Mouse (Mus musculus) neural tube, embryonic 13.5 days (tissue): ENCODE measurements around the gene Sugct. TPM values are rescaled to one million over a fixed set of nuclear protein-coding genes. Genes with fewer than 3 reads are reported as not detected.

Experiments used
- ATAC-seq: fragments of 200-750 bp; cut with Nextera tagmentation; 2 replicates; pipeline ENCODE4 v1.8.0; 2017; ENCODE audit warnings: low read depth, mild to moderate bottlenecking, moderate TSS enrichment, moderate library complexity
- H3K27ac ChIP-seq: fragments of 300-500 bp; sonication (generic); replicated peaks from 2 replicates; pipeline ENCODE4 v1.5.1; 2015; ENCODE audit warnings: moderate library complexity, mild to moderate bottlenecking, inconsistent platforms
- H3K27me3 ChIP-seq: fragments of 300-500 bp; sonication (generic); 2 replicates; pipeline ENCODE4 v1.6.1; 2015; ENCODE audit warnings: mild to moderate bottlenecking, inconsistent platforms
- H3K36me3 ChIP-seq: fragments of 300-500 bp; sonication (generic); 2 replicates; pipeline ENCODE4 v1.6.1; 2015; ENCODE audit warnings: mild to moderate bottlenecking, inconsistent platforms
- H3K4me1 ChIP-seq: fragments of 300-500 bp; sonication (generic); replicated peaks from 2 replicates; pipeline ENCODE4 v1.6.1; 2015; ENCODE audit warnings: inconsistent platforms
- H3K4me2 ChIP-seq: fragments of 300-500 bp; sonication (generic); 2 replicates; pipeline ENCODE4 v1.6.1; 2015; ENCODE audit warnings: inconsistent platforms, mild to moderate bottlenecking, moderate library complexity
- H3K4me3 ChIP-seq: fragments of 300-500 bp; sonication (generic); 2 replicates; pipeline ENCODE4 v1.5.1; 2015; ENCODE audit warnings: mild to moderate bottlenecking, inconsistent platforms
- H3K9ac ChIP-seq: fragments of 300-500 bp; sonication (generic); 2 replicates; pipeline ENCODE4 v1.6.1; 2015; ENCODE audit warnings: moderate library complexity, mild to moderate bottlenecking, inconsistent platforms
- H3K9me3 ChIP-seq: fragments of 300-500 bp; sonication (generic); 2 replicates; pipeline ENCODE4 v1.6.1; 2016; ENCODE audit warnings: inconsistent platforms
- WGBS: fragments of 180-500 bp; shearing (Covaris S2); methylation state at CpG from one replicate; pipeline ENCODE4 v1.1.7; 2015; 5-methylcytosine and 5-hydroxymethylcytosine counted together
- polyA plus RNA-seq: library from polyadenylated mRNA; unstranded; fragments of >200 nt; fragmentation: Nextera tagmentation; extraction: Ambion mirVana; gene quantifications from 2 replicates; pipeline ENCODE4 v1.2.1, GENCODE M21; 2015

Sugct gene
- polyA plus RNA-seq, 1 experiment from 2014 or later = 3.2 TPM

DNA sequence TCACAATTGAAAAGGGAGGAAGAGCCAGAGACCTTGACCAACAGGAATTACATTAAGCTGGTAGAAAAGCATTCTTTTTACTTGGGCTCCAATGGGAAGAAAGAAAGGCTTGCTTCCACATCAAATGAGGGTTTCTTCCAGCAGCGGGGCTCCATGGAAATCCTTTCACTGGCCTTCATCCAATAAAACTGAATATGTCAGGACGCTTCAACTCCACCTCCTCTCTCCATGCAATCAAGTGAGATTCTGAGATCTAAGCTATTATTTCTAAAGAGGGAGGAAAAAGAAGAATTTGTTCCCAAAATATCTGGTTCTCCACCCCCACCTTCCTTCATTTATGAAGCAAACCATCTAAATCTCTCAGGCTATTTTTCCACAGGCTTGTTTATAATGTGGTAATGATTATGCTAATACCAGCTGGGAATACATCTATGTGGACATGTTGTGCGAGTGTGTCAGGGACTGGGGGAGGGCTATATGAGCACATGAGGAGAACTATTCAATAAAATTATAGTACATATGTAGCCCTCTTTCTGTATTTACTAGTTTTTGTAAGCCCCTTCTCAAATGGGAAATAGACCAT, 505.1 kb downstream of the Sugct start:
- WGBS = 74% methylated on average over 3 of the region's 3 CpGs
- no peaks in the 10 kb centered on the region for H3K4me1 ChIP-seq
- no peak overlapping the region for H3K4me2 ChIP-seq
- no peak overlapping the region for H3K27ac ChIP-seq
- no peak overlapping the region for H3K9ac ChIP-seq
- H3K36me3 ChIP-seq = no peaks in the 10 kb centered on the region
- ATAC-seq = no peak
- no peak overlapping the region for H3K4me3 ChIP-seq
- no peaks in the 10 kb centered on the region for H3K27me3 ChIP-seq
- no peaks in the 10 kb centered on the region for H3K9me3 ChIP-seq

DNA sequence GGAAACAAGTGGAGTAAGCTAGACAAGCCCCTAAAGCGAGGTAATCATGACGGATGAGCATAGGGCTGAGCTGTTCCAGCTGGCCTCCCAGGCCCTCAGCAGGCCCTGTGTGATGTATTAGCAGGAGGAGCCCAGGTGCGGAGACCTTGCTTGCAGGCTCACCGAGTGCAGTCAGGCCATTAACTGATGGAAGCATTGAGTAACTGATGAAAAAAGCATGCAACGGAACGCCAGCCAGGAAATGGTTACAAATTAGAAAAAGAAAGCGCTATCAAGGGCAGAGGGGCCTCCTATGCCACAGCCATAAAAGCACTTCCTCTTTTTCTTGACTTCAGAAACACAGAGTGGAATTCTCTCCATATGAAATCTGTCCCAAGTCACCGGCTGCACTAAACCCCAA, 510.1 kb downstream of the Sugct start:
- no peak for ATAC-seq
- H3K36me3 ChIP-seq = no peaks in the 10 kb centered on the region

DNA sequence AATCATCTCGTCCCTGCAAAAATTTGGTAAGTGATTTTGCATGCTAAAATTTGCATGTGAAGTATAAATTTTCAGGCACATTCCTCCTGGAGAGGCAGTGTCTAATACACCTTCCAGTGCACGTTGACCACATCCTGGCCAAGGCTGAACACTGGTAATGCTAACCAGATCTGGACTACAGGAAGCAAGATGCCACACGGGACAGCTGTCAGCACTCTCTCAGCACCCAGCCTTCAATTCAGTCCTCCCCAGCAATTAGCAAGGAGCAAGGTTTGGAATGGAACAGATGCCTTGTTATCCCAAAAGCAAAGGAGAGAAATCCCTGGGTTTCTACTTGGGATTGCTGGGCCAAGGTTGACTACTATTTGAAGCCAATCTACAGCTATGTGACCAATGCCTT, 529.4 kb downstream of the Sugct start:
- WGBS = 78% methylated on average over 3 of the region's 3 CpGs
- Histone ChIP-seq H3K27ac (no peak overlapping the region), H3K9me3 (no peaks in the 10 kb centered on the region), H3K4me1 (no peaks in the 10 kb centered on the region), H3K4me3 (no peak overlapping the region), H3K4me2 (no peak overlapping the region), H3K9ac (no peak overlapping the region), H3K36me3 (no peaks in the 10 kb centered on the region), H3K27me3 (no peaks in the 10 kb centered on the region)
- no peak for ATAC-seq

More for the DNA sequence above, 510.1 kb downstream of the Sugct start:
- Histone ChIP-seq H3K4me2 (no peak overlapping the region), H3K4me3 (no peak overlapping the region), H3K4me1 (no peaks in the 10 kb centered on the region), H3K27ac (no peak overlapping the region), H3K9me3 (no peaks in the 10 kb centered on the region), H3K9ac (no peak overlapping the region), H3K27me3 (no peaks in the 10 kb centered on the region)
- 49% methylated on average over 8 of the region's 8 CpGs for WGBS

DNA sequence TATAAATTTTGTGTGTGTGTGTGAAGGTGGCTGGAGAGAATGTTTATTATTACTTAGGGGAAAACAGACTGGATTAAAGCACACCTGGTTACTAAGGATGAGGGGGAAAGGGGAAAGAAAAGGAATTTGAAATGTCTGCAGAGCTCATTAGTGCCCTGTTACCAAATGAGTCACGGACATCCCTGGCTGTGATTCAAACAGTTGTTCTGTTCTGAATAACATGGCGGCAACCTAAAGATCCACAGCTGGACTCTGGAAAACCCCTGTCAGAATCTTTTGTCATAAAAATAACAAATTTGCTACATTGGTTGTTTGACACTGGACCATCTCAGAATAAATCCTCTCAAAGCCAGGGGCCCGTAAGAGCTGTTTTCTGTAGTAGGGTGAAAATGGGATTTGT, 530.6 kb downstream of the Sugct start:
- no peaks in the 10 kb centered on the region for H3K27me3 ChIP-seq
- 83% methylated on average over 3 of the region's 3 CpGs for WGBS
- no peak overlapping the region for H3K9ac ChIP-seq
- no peaks in the 10 kb centered on the region for H3K4me1 ChIP-seq
- no peaks in the 10 kb centered on the region for H3K9me3 ChIP-seq
- no peaks in the 10 kb centered on the region for H3K36me3 ChIP-seq
- no peak for ATAC-seq
- H3K27ac ChIP-seq = no peak overlapping the region
- no peak overlapping the region for H3K4me2 ChIP-seq
- H3K4me3 ChIP-seq = no peak overlapping the region

DNA sequence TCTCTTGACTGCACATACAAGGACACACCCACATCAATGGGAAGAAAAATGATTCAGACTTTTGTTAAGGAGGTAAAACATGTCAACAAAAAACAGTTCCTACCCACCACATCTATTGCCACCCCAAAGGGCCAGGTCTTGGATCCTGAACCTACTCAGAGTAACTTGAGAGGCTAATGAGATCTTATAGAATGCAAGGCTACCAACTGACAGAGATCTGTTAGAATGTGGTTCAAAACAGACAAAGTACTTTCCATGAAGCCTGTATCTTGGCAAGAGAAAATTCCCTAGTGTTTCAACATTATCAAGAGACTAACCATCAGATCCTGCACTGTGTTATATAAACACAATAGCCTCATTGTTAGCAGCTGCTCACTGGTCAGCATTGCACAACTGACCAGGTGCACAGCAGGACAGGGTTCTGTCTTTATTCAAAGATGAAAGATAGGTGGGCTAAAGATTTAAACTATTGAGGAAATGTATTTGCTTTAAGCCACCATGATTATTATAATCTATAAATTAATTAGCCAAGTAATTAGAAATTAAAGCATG, 548.8 kb downstream of the Sugct start:
- Histone ChIP-seq H3K4me2 (no peak overlapping the region), H3K27ac (no peak overlapping the region), H3K9me3 (no peaks in the 10 kb centered on the region), H3K9ac (no peak overlapping the region), H3K27me3 (no peaks in the 10 kb centered on the region), H3K4me1 (no peaks in the 10 kb centered on the region), H3K36me3 (no peaks in the 10 kb centered on the region), H3K4me3 (no peak overlapping the region)
- no peak for ATAC-seq

DNA sequence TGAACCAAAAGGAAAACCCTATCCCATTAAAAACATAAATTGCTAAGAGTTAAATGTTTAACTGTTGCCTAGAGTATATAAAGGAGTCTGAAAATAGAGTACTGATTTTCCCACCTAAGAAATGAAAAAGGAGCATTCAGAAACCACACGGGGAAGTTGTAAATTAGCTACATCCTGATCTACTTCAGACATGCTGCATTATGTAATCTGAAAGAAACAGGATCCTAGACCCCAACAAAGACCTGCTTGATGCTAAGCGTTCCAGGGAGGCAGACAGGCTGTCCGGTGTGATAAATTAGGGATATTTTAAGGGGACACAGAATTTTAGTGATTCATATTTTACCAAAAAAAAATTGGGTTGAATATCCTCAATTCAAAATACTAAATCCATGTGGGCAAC, 579.3 kb downstream of the Sugct start:
- Histone ChIP-seq H3K9me3 (no peaks in the 10 kb centered on the region), H3K4me1 (no peaks in the 10 kb centered on the region), H3K9ac (no peak overlapping the region), H3K4me3 (no peak overlapping the region), H3K36me3 (no peaks in the 10 kb centered on the region), H3K27me3 (no peaks in the 10 kb centered on the region), H3K4me2 (no peak overlapping the region), H3K27ac (no peak overlapping the region)
- 47% methylated on average over 3 of the region's 3 CpGs for WGBS
- no peak for ATAC-seq

DNA sequence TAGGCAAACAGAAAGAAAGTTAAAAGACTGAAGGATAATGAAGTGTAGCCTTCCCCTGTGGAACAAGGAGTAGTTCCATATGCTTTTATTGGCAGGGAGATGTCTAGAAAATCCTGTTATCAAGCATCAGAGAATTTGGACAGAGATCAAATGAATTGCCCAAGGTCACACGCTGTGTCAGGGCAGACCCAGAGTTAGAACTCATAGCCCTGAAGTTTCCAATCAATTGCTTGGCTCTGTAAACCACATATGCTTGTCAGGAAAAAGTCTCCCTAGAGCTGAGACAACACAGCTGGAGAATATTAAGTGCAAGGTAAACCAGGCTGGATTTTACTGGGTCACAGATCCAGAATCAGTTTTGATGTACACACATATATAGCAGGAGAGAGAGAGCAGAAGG, 593.0 kb downstream of the Sugct start:
- WGBS = 95% methylated on average over 1 of the region's 1 CpGs
- no peak overlapping the region for H3K27ac ChIP-seq
- H3K36me3 ChIP-seq = no peaks in the 10 kb centered on the region
- H3K9me3 ChIP-seq = no peaks in the 10 kb centered on the region
- no peaks in the 10 kb centered on the region for H3K27me3 ChIP-seq
- no peak overlapping the region for H3K4me3 ChIP-seq
- ATAC-seq = no peak
- no peaks in the 10 kb centered on the region for H3K4me1 ChIP-seq
- H3K4me2 ChIP-seq = no peak overlapping the region
- no peak overlapping the region for H3K9ac ChIP-seq

DNA sequence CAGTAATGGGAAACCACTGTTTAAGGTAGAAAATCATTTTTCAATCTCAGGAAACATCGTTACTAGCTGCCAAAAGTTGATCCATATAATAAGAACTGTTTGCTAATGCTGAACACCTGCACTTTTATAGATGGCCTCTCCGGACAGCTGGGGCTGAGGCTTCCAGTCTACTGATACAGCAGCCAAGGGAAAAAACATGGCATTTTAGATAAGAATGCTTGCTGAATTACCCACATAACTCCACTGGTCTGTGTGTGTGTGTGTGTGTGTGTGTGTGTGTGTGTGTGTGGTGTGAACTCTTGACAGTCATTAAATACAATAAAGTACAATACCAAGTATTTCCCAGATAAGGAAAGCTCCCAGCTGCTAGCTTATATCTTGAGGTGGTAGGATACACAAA, 608.8 kb downstream of the Sugct start:
- H3K9ac ChIP-seq = no peak overlapping the region
- H3K27ac ChIP-seq = no peak overlapping the region
- 71% methylated on average over 2 of the region's 2 CpGs for WGBS
- H3K27me3 ChIP-seq = no peaks in the 10 kb centered on the region
- H3K36me3 ChIP-seq = no peaks in the 10 kb centered on the region
- ATAC-seq = no peak
- H3K4me3 ChIP-seq = no peak overlapping the region
- no peak overlapping the region for H3K4me2 ChIP-seq
- no peaks in the 10 kb centered on the region for H3K4me1 ChIP-seq
- no peaks in the 10 kb centered on the region for H3K9me3 ChIP-seq

DNA sequence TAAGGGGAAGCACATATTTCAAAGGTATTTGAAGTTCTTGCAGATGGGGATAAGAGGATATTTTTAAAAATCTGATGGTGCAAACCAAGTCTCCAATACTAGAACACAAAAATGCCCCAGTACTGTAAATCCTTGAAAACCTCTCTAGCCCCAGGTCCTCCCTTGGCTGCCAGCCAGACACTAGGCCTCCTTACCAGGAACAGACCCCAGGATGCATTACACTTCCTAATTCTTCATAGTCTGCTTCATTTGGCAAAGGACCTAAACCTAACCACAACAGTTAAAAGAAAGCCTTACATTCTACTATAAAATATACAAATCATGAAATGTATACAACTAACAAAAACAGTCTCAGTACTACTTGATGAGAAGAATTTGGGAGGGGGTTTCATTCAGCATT, 609.2 kb downstream of the Sugct start:
- no peaks in the 10 kb centered on the region for H3K27me3 ChIP-seq
- H3K4me2 ChIP-seq = no peak overlapping the region
- H3K36me3 ChIP-seq = no peaks in the 10 kb centered on the region
- H3K4me3 ChIP-seq = no peak overlapping the region
- no peak overlapping the region for H3K9ac ChIP-seq
- no peaks in the 10 kb centered on the region for H3K4me1 ChIP-seq
- H3K27ac ChIP-seq = no peak overlapping the region
- H3K9me3 ChIP-seq = no peaks in the 10 kb centered on the region
- no peak for ATAC-seq

DNA sequence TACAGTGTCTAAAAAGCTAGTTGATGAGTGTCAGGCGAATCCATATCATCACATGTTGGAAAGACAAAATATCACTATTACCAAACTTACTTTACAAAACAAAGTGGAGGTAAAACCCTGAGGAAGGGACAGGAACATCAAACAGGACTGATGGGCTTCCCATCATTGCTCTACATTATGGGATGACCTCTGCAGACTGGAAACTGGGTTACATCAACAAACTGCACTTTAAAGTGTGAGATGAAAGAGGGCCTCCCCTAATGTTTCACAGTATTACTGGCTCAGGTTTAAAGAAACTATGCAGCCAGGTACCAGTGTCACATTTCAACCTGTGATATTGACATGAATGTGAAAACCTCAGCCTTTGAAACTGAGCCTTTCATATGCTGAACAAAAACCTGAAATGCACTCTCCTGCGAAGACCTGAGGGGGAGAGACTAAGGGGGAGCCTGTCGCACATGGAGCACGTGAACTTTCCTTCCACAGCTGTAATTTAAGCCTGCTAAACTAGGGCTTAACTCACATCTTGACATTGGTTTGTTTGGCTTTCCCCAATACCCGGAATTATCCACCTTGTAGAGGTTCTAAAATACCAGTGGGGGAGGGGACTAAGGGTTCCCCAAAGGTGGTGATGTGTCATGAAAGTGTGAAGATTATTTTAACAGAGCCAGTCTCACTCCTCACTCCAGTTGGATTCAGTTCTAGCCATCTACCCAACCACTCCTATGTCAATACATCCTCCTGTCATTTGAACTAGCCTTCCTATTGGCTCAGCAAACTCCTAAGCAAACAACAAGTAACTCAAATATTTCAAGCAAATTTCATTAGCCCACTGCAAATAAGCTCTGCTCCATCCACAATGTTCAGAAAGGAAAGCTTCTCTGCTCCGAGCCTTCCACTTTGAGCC, 610.2 kb downstream of the Sugct start:
- Histone ChIP-seq H3K4me3 (no peak overlapping the region), H3K4me1 (no peaks in the 10 kb centered on the region), H3K27me3 (no peaks in the 10 kb centered on the region), H3K27ac (no peak overlapping the region), H3K9me3 (no peaks in the 10 kb centered on the region), H3K36me3 (no peaks in the 10 kb centered on the region), H3K9ac (no peak overlapping the region), H3K4me2 (no peak overlapping the region)
- ATAC-seq = no peak
- WGBS = 65% methylated on average over 6 of the region's 6 CpGs

DNA sequence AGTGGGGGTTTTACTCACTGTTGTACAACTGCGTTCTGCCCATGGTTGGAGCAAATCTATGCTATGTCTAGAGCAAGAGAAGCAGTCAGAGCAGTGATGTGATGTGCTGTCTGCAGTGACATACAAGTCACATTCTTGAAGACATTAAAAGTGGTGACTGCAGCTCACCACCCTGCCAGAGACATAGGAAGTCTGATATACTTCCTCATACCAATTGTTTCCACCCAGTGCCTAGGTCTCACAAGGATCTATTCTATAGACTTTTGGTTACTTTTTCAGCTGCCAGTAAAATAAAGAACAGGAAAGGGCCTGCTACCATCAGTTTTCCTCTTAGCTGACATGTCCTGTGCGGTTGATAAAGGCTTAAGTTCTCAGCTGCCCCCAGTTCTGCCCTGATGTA, 613.7 kb downstream of the Sugct start:
- Histone ChIP-seq H3K9ac (no peak overlapping the region), H3K9me3 (no peaks in the 10 kb centered on the region), H3K4me3 (no peak overlapping the region), H3K27me3 (no peaks in the 10 kb centered on the region), H3K27ac (no peak overlapping the region), H3K4me1 (no peaks in the 10 kb centered on the region), H3K4me2 (no peak overlapping the region), H3K36me3 (no peaks in the 10 kb centered on the region)
- ATAC-seq = no peak
- 93% methylated on average over 2 of the region's 2 CpGs for WGBS

DNA sequence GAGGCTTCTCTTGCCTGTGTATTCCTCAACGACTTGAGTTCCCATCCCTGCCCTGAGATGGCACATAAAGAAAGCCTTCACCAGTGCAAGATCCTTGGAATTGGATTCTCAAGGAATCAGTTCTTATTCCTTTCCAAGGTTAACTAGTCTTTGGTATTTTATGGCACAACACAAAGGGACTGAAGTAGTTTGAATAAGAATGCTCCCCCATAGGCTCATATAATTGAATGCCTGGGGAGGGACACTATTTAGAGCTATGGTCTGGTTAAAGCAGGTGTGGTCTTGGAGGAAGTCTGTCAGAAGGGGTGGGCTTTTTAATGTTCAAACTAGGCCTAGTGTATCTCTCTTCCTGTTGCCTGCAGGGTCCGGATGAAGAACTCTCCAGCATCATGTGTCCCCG, 629.8 kb downstream of the Sugct start:
- Histone ChIP-seq H3K4me2 (no peak overlapping the region), H3K27me3 (no peaks in the 10 kb centered on the region), H3K9ac (no peak overlapping the region), H3K4me1 (no peaks in the 10 kb centered on the region), H3K27ac (no peak overlapping the region), H3K9me3 (no peaks in the 10 kb centered on the region), H3K36me3 (no peaks in the 10 kb centered on the region), H3K4me3 (no peak overlapping the region)
- no peak for ATAC-seq
- 74% methylated on average over 3 of the region's 3 CpGs for WGBS
